Mouse (Mus musculus) heart, embryonic 15.5 days (tissue): ENCODE measurements around the gene Npas3. TPM values are rescaled to one million over a fixed set of nuclear protein-coding genes. Genes with fewer than 3 reads are reported as not detected.

Experiments
- ATAC-seq: fragments of 200-750 bp; cut with Nextera tagmentation; replicated peaks from 2 replicates; pipeline ENCODE4 v1.8.0; 2017; ENCODE audit warnings: low read depth, moderate TSS enrichment; ENCODE audit not compliant: insufficient number of reproducible peaks, insufficient read depth, low FRiP score
- H3K27ac ChIP-seq: fragments of 300-500 bp; sonication (generic); 2 replicates; pipeline ENCODE4 v1.5.1; 2015; ENCODE audit warnings: mild to moderate bottlenecking, inconsistent platforms
- H3K27me3 ChIP-seq: fragments of 300-500 bp; sonication (generic); 2 replicates; pipeline ENCODE4 v1.6.1; 2015; ENCODE audit warnings: inconsistent platforms
- H3K36me3 ChIP-seq: fragments of 300-500 bp; sonication (generic); 2 replicates; pipeline ENCODE4 v1.6.1; 2015; ENCODE audit warnings: mild to moderate bottlenecking, inconsistent platforms
- H3K4me1 ChIP-seq: fragments of 300-500 bp; sonication (generic); replicated peaks from 2 replicates; pipeline ENCODE4 v1.6.1; 2015; ENCODE audit warnings: inconsistent platforms
- H3K4me2 ChIP-seq: fragments of 300-500 bp; sonication (generic); 2 replicates; pipeline ENCODE4 v1.6.1; 2015; ENCODE audit warnings: inconsistent platforms, mild to moderate bottlenecking, moderate library complexity
- H3K4me3 ChIP-seq: fragments of 300-500 bp; sonication (generic); 2 replicates; pipeline ENCODE4 v1.5.1; 2015; ENCODE audit warnings: mild to moderate bottlenecking, inconsistent platforms
- H3K9ac ChIP-seq: fragments of 300-500 bp; sonication (generic); 2 replicates; pipeline ENCODE4 v1.6.1; 2015; ENCODE audit warnings: mild to moderate bottlenecking, inconsistent platforms
- H3K9me3 ChIP-seq: fragments of 300-500 bp; sonication (generic); replicated peaks from 2 replicates; pipeline ENCODE4 v1.6.1; 2016; ENCODE audit warnings: inconsistent platforms
- WGBS: fragments of 180-500 bp; shearing (Covaris S2); methylation state at CpG from one replicate; pipeline ENCODE4 v1.1.7; 2015; ENCODE audit warnings: mixed read lengths; 5-methylcytosine and 5-hydroxymethylcytosine counted together
- polyA plus RNA-seq: library from polyadenylated mRNA; unstranded; fragments of >200 nt; fragmentation: Nextera tagmentation; extraction: Ambion mirVana; gene quantifications from 2 replicates; pipeline ENCODE4 v1.2.1, GENCODE M21; 2015

Npas3 gene
- polyA plus RNA-seq, 1 experiment from 2014 or later = 0.82 TPM

DNA sequence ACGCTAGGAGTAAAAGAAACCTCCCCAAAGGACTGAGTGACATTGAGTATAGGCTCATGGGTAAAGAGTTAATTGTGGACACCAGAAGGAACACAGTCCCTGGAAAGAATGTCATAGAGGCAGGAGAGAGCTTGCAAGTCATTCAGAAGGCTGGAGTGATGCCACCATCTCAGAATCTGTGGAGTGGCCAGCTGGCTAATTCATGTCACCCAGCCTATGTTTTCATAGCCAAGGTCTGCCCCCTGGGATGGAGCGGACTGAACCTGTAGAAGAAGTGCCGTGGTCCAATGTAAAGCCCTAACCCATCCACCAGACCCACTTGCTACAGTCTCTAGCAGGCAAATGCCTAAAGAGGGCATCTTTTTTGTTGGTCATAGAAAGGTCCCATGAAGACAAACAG, 832.5 kb downstream of the Npas3 start:
- no peak overlapping the region for H3K4me3 ChIP-seq
- no peak overlapping the region for H3K4me2 ChIP-seq
- H3K9me3 ChIP-seq = no peaks in the 10 kb centered on the region
- no peak overlapping the region for H3K27ac ChIP-seq
- H3K4me1 ChIP-seq = no peaks in the 10 kb centered on the region
- WGBS = 93% methylated on average over 3 of the region's 3 CpGs
- no peak for ATAC-seq
- no peak overlapping the region for H3K9ac ChIP-seq
- no peaks in the 10 kb centered on the region for H3K27me3 ChIP-seq
- no peaks in the 10 kb centered on the region for H3K36me3 ChIP-seq

DNA sequence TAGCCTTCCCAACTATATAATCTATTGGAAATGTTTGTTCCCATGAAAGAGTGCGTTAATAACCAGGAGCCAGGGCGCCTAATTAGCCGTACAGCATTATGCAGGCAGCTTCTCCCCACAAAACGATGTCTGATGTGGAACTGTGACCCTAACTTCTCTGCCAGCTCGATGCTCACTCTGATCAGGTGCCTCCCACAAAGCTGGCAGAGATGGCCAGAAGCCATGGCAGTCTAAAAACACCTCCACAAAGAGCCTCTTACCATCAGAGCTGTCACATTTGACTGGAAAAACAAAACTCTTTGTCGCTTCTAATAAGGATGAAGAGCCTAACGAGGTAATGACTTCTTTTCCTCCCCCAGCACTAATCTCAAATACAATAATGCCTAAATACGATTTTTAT, 845.3 kb downstream of the Npas3 start:
- ATAC-seq = no peak
- no peaks in the 10 kb centered on the region for H3K9me3 ChIP-seq
- H3K9ac ChIP-seq = no peak overlapping the region
- 69% methylated on average over 8 of the region's 8 CpGs for WGBS
- H3K27ac ChIP-seq = no peak overlapping the region
- 0 out of 2 replicates have a peak, but pooled peaks cover 5% of the 10 kb centered on the region for H3K27me3 ChIP-seq
- H3K36me3 ChIP-seq = no peaks in the 10 kb centered on the region
- H3K4me1 ChIP-seq = no peaks in the 10 kb centered on the region
- H3K4me3 ChIP-seq = no peak overlapping the region
- H3K4me2 ChIP-seq = no peak overlapping the region

DNA sequence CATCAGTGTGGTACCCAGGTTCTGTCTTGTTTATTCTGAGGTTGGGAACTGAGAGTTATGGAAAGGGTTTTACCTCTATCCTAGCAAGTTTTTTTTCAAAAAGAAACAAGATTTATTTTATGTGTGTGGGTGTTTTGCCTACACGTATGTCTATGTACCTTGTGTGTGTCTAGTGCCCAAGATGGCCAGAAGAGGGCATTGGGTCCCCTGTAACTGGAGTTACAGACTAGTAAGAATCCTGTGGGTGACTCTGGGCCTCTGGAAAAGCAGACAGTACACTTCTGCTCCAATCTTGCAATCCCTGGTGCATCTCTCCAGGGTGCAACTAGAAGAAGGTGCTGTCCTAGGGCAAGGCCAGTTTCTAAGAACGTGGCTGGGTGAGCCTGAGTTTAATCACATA, 848.0 kb downstream of the Npas3 start:
- Histone ChIP-seq H3K9ac (no peak overlapping the region), H3K4me3 (no peak overlapping the region), H3K27me3 (0 out of 2 replicates have a peak, but pooled peaks cover 5% of the 10 kb centered on the region), H3K36me3 (no peaks in the 10 kb centered on the region), H3K27ac (no peak overlapping the region), H3K9me3 (no peaks in the 10 kb centered on the region), H3K4me2 (no peak overlapping the region), H3K4me1 (no peaks in the 10 kb centered on the region)
- 70% methylated on average over 2 of the region's 2 CpGs for WGBS
- ATAC-seq = no peak

DNA sequence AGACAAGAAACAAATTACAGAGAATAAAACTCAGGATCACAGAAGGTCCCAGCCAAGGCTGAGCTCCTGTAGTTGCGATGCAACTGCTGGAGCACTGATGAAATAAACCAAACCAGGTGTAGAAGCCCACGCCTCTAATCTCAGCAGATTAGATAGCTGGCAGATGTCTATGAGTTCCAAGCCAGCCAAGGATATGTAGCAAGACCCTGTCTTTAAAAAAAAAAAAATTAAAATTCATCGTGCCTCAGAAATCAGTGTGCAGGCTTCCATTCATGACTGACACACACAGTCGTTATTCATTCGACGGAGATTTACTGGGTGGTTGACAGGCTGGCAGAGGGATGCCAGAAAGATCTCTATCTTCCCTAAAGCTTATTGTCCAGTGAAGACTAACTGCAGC, 849.7 kb downstream of the Npas3 start:
- H3K4me2 ChIP-seq = no peak overlapping the region
- WGBS = 68% methylated on average over 6 of the region's 6 CpGs
- 0 out of 2 replicates have a peak, but pooled peaks cover 5% of the 10 kb centered on the region for H3K27me3 ChIP-seq

DNA sequence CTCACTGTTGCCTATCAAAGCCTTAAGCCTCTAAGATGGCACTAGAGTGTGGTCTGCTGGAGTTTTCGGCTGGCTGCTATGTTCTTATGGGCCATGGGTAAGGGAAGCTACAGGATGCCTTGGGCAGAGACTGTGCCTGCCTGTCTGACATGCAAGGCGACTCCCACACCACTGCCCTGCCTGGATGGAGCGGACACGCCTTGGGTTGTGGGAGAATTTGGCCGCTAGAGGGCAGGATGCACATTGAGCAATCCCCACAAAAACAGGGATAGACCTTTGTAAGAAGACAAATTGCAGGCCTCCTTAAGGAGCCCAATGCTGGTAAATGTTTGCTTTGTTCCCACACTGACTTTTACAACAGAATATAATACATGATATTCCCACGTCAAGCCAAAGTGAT, 850.3 kb downstream of the Npas3 start:
- no peaks in the 10 kb centered on the region for H3K9me3 ChIP-seq
- ATAC-seq = no peak
- no peak overlapping the region for H3K4me2 ChIP-seq
- 0 out of 2 replicates have a peak, but pooled peaks cover 5% of the 10 kb centered on the region for H3K27me3 ChIP-seq
- H3K4me1 ChIP-seq = no peaks in the 10 kb centered on the region
- no peak overlapping the region for H3K27ac ChIP-seq
- no peak overlapping the region for H3K9ac ChIP-seq
- 16% methylated on average over 6 of the region's 6 CpGs for WGBS
- H3K36me3 ChIP-seq = no peaks in the 10 kb centered on the region
- H3K4me3 ChIP-seq = no peak overlapping the region

More for the DNA sequence above, 849.7 kb downstream of the Npas3 start:
- Histone ChIP-seq H3K36me3 (no peaks in the 10 kb centered on the region), H3K9me3 (no peaks in the 10 kb centered on the region), H3K9ac (no peak overlapping the region), H3K4me3 (no peak overlapping the region), H3K4me1 (no peaks in the 10 kb centered on the region), H3K27ac (no peak overlapping the region)
- ATAC-seq = no peak

DNA sequence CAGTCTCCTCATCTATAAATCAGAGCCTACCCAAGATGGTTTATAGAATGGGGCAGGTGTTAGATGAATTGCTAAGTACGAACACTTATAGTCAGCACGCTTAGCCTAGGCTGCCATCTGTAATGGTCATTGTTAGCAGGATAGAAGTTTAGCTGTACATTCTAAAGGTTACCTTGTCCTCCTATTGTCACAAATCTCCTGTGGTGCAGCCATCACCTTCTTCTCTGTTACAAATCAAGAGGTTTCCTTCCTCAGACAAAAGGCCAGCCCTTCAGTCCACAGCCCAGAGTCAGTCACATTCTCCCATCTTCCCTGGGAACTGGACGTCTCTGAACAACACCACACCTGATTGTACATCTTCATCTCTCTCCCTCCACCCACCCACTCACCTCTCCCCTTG, 851.0 kb downstream of the Npas3 start:
- WGBS = 91% methylated on average over 3 of the region's 3 CpGs
- Histone ChIP-seq H3K9ac (no peak overlapping the region), H3K4me3 (no peak overlapping the region), H3K4me2 (no peak overlapping the region), H3K36me3 (no peaks in the 10 kb centered on the region), H3K27me3 (0 out of 2 replicates have a peak, but pooled peaks cover 5% of the 10 kb centered on the region), H3K9me3 (no peaks in the 10 kb centered on the region), H3K27ac (no peak overlapping the region), H3K4me1 (no peaks in the 10 kb centered on the region)
- no peak for ATAC-seq

DNA sequence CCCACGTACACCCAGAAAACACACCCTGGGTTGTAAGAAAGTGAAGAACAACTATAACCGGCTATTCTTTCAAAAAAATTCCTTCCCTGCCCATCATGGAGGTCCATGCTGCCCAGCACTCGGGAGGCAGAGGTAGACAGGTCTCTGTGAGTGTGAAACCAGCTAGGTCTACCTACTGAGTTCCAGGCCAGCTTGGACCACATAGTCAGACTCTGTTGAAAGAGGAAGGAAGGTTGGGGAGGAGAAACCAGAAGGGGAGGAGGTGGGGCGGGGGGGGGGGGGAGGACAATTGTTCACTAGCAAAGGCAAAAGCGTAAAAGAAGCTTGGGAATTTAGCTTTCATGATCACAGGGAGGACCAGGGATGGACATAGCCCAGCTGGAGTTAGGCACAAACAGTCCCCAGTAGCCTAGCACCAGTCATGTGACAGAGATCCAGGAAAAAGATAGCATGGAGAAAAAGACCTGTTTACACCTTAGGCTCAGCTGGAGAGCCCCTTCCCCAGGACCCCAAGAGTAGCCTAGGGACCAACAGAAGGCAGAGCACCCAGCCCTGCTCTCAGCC, 852.9 kb downstream of the Npas3 start:
- WGBS = 70% methylated on average over 4 of the region's 5 CpGs

DNA sequence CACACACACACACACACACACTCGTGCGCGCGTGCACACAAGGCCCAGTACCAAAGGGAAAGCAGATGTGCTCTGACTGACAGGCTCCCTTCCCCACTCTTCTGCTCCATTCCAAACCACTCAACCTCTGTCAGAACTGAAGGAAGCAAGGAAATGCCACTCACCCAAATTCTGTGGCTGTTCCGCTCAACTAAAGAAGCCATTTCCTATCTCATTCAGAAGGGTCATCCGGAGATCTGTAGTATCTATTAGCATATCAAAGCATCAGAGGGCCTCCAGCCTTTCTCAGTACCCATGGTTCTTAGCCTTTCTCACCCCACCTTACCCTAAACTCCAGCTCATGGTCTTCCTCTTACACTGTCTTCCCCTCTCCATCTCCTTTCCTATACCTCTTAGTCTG, 854.0 kb downstream of the Npas3 start:
- Histone ChIP-seq H3K9ac (no peak overlapping the region), H3K9me3 (no peaks in the 10 kb centered on the region), H3K4me1 (no peaks in the 10 kb centered on the region), H3K27ac (no peak overlapping the region), H3K4me2 (no peak overlapping the region), H3K27me3 (0 out of 2 replicates have a peak, but pooled peaks cover 5% of the 10 kb centered on the region), H3K4me3 (no peak overlapping the region), H3K36me3 (no peaks in the 10 kb centered on the region)
- 64% methylated on average over 6 of the region's 6 CpGs for WGBS
- no peak for ATAC-seq

More for the DNA sequence above, 852.9 kb downstream of the Npas3 start:
- Histone ChIP-seq H3K27me3 (0 out of 2 replicates have a peak, but pooled peaks cover 5% of the 10 kb centered on the region), H3K27ac (no peak overlapping the region), H3K9ac (no peak overlapping the region), H3K4me2 (no peak overlapping the region), H3K4me1 (no peaks in the 10 kb centered on the region), H3K36me3 (no peaks in the 10 kb centered on the region), H3K9me3 (no peaks in the 10 kb centered on the region), H3K4me3 (no peak overlapping the region)
- no peak for ATAC-seq

DNA sequence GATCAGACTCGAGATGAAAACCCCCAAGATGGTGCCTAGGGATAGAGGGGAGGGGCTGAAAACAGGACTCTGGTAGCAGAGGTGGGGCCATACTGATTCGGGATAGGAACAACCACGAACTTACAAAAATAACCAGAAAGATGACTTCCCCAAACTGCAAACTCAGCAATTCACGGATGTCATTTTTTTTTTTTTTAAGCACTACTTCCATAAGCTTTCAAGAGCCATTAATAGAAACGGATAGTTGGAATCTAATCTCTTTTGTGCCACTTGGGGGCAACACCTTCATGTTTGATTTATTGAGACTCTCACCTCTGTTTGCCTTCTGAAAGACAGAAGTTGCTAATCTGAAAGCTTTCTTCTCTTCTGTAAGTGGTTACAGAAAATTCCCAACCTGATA, 857.1 kb downstream of the Npas3 start:
- H3K4me3 ChIP-seq = no peak overlapping the region
- no peaks in the 10 kb centered on the region for H3K27me3 ChIP-seq
- 34% methylated on average over 5 of the region's 5 CpGs for WGBS
- H3K36me3 ChIP-seq = no peaks in the 10 kb centered on the region
- ATAC-seq = no peak
- no peak overlapping the region for H3K4me2 ChIP-seq
- no peak overlapping the region for H3K9ac ChIP-seq
- no peaks in the 10 kb centered on the region for H3K9me3 ChIP-seq
- no peak overlapping the region for H3K27ac ChIP-seq
- H3K4me1 ChIP-seq = no peaks in the 10 kb centered on the region

DNA sequence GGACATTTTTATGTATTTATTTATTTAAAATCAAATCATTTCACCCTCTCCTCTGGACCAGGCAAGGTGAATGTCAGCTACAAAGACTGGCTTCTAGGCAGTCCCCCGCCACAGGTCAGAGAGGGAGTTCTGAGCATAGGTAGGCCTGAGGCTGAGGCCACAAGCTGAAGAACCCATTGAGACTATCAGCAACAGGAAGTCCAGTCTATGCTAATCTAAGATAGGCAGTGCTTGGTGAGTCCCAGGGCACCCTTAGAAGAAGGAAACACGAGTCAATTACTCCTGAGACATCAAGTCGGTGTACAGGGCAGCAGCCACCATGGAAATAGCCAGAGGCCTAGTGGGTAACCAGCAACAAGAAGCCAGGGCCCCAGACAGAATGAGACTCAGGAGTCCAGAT, 857.5 kb downstream of the Npas3 start:
- H3K36me3 ChIP-seq = no peaks in the 10 kb centered on the region
- no peak for ATAC-seq
- no peak overlapping the region for H3K27ac ChIP-seq
- H3K9me3 ChIP-seq = no peaks in the 10 kb centered on the region
- H3K9ac ChIP-seq = no peak overlapping the region
- no peak overlapping the region for H3K4me3 ChIP-seq
- H3K4me2 ChIP-seq = no peak overlapping the region
- no peaks in the 10 kb centered on the region for H3K4me1 ChIP-seq
- H3K27me3 ChIP-seq = no peaks in the 10 kb centered on the region
- WGBS = 77% methylated on average over 3 of the region's 3 CpGs

DNA sequence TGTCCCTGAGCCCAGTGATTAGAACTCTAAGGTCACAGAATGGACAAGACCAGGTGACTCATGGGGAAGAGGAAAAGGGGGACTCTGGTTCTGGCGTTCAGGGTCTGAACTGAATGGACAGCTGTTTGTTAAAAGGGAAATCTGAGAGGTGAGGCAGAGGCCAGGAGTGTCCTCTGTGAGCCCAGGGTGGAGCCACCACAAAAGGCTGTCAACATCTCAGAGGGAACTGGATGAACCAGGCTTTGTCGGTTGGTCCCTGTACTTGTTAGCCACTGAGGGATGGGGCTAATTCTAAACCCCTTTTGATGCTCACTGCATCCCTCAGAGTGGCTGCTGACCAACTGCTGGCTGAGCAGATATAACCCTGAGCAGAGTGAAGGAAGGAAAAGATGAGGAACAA, 861.9 kb downstream of the Npas3 start:
- 27% methylated on average over 2 of the region's 2 CpGs for WGBS
- H3K4me3 ChIP-seq = no peak overlapping the region
- ATAC-seq = no peak
- no peaks in the 10 kb centered on the region for H3K4me1 ChIP-seq
- H3K4me2 ChIP-seq = no peak overlapping the region
- no peaks in the 10 kb centered on the region for H3K9me3 ChIP-seq
- H3K36me3 ChIP-seq = no peaks in the 10 kb centered on the region
- H3K27me3 ChIP-seq = no peaks in the 10 kb centered on the region
- H3K27ac ChIP-seq = no peak overlapping the region
- no peak overlapping the region for H3K9ac ChIP-seq

DNA sequence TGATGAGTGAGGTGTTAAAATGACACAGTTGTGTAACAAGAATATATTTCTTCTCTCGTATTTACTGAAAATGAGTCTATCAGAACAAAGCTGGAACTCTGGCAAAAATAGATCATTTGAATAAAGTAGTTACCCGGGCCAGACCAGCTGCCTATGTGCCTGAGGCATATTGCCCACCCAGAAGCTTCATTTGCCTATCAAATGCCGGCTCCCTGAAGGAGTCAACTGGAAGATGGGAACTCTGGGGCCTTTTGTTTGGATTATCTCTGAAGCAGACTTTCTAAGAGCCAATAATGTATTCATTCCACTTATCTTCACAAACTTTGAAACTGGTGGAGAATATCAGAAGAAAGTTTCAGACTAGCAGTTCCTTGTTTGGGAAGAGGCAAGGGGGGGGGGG, 862.5 kb downstream of the Npas3 start:
- H3K27me3 ChIP-seq = no peaks in the 10 kb centered on the region
- no peak for ATAC-seq
- H3K36me3 ChIP-seq = no peaks in the 10 kb centered on the region
- H3K4me2 ChIP-seq = no peak overlapping the region
- no peaks in the 10 kb centered on the region for H3K4me1 ChIP-seq
- no peaks in the 10 kb centered on the region for H3K9me3 ChIP-seq
- no peak overlapping the region for H3K4me3 ChIP-seq
- 40% methylated on average over 3 of the region's 3 CpGs for WGBS
- no peak overlapping the region for H3K27ac ChIP-seq
- H3K9ac ChIP-seq = no peak overlapping the region
